ENCODE assay signal across 4 mouse cellular contexts in genomic region chr2:36189200-36189599, GRCm38 (mm10). TPM values are rescaled to one million over a fixed set of nuclear protein-coding genes. Genes with fewer than 3 reads are reported as not detected.
DNase-seq lines count a peak whose midpoint lies in the region; ATAC-seq lines count a peak whose summit lies in the region.
"Not testable (repeated sequence)": the region's sequence is repeated elsewhere in the genome, so short reads cannot be mapped to it uniquely, and the experiment has no call there.

No protein-coding gene starts in this region.

- ATAC-seq in heart, embryonic 13.5 days (ENCODE audit: extremely low read depth, insufficient number of reproducible peaks, low FRiP score, low TSS enrichment); heart, embryonic 16.5 days (replicated peaks; ENCODE audit: extremely low read depth, insufficient read depth, low FRiP score): not testable (repeated sequence)

- DNase-seq in adrenal gland, postnatal 10 days = peak; percentile 13
- peak; percentile 37 to 52 for DNase-seq in adrenal gland, postnatal 36 days

- WGBS in heart, embryonic 13.5 days = 74% methylated on average over 6 of the region's 6 CpGs
- WGBS in heart, embryonic 16.5 days = 76% methylated on average over 6 of the region's 6 CpGs

- not testable (repeated sequence) for H3K4me1 ChIP-seq in heart, embryonic 13.5 days; heart, embryonic 16.5 days (ENCODE audit: control insufficient read depth, insufficient read depth, low read length)

- not testable (repeated sequence) for H3K27me3 ChIP-seq in heart, embryonic 13.5 days (replicated peaks); heart, embryonic 16.5 days (ENCODE audit: control insufficient read depth, insufficient read depth, low read length)

- H3K36me3 ChIP-seq in heart, embryonic 13.5 days = peaks cover 13% of the 10 kb centered on the region
- H3K36me3 ChIP-seq in heart, embryonic 16.5 days (ENCODE audit: control insufficient read depth, insufficient read depth) = not testable (repeated sequence)

- not testable (repeated sequence) for H3K9ac ChIP-seq in heart, embryonic 13.5 days; heart, embryonic 16.5 days (ENCODE audit: low read length)

- 0 out of 2 replicates have a peak overlapping the region, but pooled peaks have one; percentile 24 for H3K27ac ChIP-seq in heart, embryonic 13.5 days (replicated peaks)
- H3K27ac ChIP-seq in heart, embryonic 16.5 days (ENCODE audit: low read length) = peak overlapping the region; percentile 32; the same call in 1 of the 2 replicates

- H3K9me3 ChIP-seq in heart, embryonic 13.5 days; heart, embryonic 16.5 days (replicated peaks; ENCODE audit: control insufficient read depth, low read length): not testable (repeated sequence)

- H3K4me2 ChIP-seq in heart, embryonic 13.5 days; heart, embryonic 16.5 days (ENCODE audit: low read depth, low read length): not testable (repeated sequence)

- not testable (repeated sequence) for H3K4me3 ChIP-seq in heart, embryonic 13.5 days; heart, embryonic 16.5 days (ENCODE audit: low read length)

RNA-seq across cellular contexts. Expression of gene Ptgs1, which starts 41.0 kb away (rescaled TPM):
- total RNA-seq in adrenal gland, postnatal 10 days (2021) = 10 to 100 TPM; 12.1 to 13.0 TPM
- total RNA-seq in adrenal gland, postnatal 36 days (2021) = 10 to 100 TPM; 11.7 to 14.4 TPM
- 23.3 and 25.2 TPM in 2 replicates for polyA plus RNA-seq in heart, embryonic 13.5 days (2015; fragmentation: Nextera tagmentation; extraction: Ambion mirVana)
- 21.9 and 26.2 TPM in 2 replicates for polyA plus RNA-seq in heart, embryonic 16.5 days (2015; fragmentation: Nextera tagmentation; extraction: Ambion mirVana)

RNA-seq across cellular contexts. Expression of gene Rbm18, which starts 52.6 kb away (rescaled TPM):
- 10 to 100 TPM; 27.1 to 27.6 TPM for total RNA-seq in adrenal gland, postnatal 10 days (2021)
- total RNA-seq in adrenal gland, postnatal 36 days (2021) = 10 to 100 TPM; 28.9 to 30.8 TPM
- 52.0 and 53.9 TPM in 2 replicates for polyA plus RNA-seq in heart, embryonic 13.5 days (2015; fragmentation: Nextera tagmentation; extraction: Ambion mirVana)
- 66.1 and 69.5 TPM in 2 replicates for polyA plus RNA-seq in heart, embryonic 16.5 days (2015; fragmentation: Nextera tagmentation; extraction: Ambion mirVana)

RNA-seq across cellular contexts. Expression of gene Mrrf, which starts 53.0 kb away (rescaled TPM):
- total RNA-seq in adrenal gland, postnatal 10 days (2021) = 10 to 100 TPM; 21.4 to 25.7 TPM
- total RNA-seq in adrenal gland, postnatal 36 days (2021) = 10 to 100 TPM; 24.3 to 28.4 TPM
- 29.8 and 36.0 TPM in 2 replicates for polyA plus RNA-seq in heart, embryonic 13.5 days (2015; fragmentation: Nextera tagmentation; extraction: Ambion mirVana)
- 38.6 and 41.7 TPM in 2 replicates for polyA plus RNA-seq in heart, embryonic 16.5 days (2015; fragmentation: Nextera tagmentation; extraction: Ambion mirVana)
